Mouse (Mus musculus) embryonic fibroblast, embryonic 13.5 days (primary cell): ENCODE data around the gene Pold4.

Source experiments
- CTCF ChIP-seq: IDR thresholded peaks from 2 replicates; pipeline ENCODE4 v1.5.1; 2011; ENCODE audit warnings: mild to moderate bottlenecking, control low read depth, low read length, moderate library complexity, borderline replicate concordance; ENCODE audit not compliant: insufficient read depth
- POLR2A ChIP-seq: IDR thresholded peaks from 2 replicates; pipeline ENCODE4 v1.6.1; 2011; ENCODE audit warnings: low read depth, mild to moderate bottlenecking, control low read depth, low read length, moderate library complexity

GRCm38 (mm10) chr19:4232651-4233050 is 952 bp downstream of the Pold4 start:
- TF ChIP-seq POLR2A, result no peak; the same call in 1 of the 2 replicates
- TF ChIP-seq CTCF, result no peak
